Mouse (Mus musculus): ENCODE data around the gene Dag1. TPM values are rescaled to one million over a fixed set of nuclear protein-coding genes. Genes with fewer than 3 reads are reported as not detected.

Dag1 gene
- total RNA-seq (2023): 10 to 100 TPM; 32.0 to 33.0 TPM

DNA sequence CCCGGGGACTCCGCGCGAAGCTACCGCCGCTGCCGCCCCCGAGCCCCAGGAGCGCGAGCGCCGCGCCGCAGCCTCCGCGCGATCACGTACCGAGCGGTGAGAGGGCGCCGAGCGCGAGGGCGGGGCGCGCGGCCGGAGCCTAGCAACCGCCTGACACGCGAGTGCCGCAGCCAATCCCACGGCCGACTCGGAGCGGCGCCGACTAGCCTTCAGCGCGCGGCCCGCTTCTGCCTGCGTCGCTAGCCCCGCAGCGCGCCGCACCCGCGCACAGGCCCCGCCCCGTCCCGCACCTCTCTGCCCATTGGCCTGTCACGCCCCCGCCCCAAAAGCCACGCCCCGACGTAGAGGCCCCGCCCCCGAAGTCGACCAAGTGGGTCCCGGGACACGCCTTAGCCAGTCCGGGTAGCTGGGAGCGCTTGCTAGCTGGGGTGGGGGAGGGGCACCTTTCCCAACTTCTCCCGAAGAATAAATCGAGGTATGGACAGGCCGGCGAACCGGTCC lies at the start of gene Dag1:
Gene Dag1 (minus strand): TSS at position 269 of the 501 bp plus-strand sequence.

DNA sequence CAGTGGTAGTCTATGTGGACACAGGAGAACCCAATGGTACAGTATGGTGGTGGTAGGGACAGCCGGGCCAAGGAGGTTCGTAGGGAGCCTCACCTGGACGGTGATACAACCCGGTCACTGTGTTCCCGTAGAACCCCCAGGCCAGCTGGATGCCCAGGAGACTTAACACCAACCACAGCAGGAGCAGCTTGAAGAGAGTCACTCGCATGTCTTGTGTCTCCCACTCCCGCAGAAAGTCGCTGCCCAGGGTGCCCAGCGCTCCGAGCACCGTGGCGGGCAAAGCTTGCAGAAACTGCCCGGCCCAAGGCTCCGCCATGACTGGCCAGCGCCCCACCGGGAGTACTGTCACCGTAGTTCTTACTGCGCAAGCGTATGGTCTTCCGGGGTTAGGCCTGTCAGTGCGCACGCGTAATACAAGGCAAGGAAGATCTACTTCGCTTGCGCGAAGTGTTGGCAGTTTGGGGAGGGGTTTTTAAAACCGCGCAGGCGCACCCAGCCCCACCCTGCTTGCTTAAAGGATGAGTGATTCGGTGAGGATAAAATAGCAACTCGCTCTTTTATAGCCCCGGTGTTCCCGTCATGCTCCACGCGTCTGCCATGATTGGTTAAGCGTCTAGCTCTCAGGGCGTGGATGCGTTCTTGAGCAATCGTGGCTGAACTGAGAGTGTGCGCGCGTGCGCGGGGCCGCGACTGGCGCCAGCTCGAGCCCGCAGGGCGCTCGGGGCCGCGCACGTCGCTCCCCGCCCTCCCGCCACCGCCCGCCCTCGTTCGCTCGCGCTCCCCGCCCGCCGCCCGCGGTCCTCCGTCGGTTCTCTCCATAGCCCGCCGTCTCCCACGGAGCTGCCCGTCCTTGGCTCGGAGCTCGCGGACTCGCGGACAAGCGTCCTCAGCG lies 42.1 kb upstream of the Dag1 start, which contains the start of the genes Rhoa and Tcta:
Gene Rhoa (plus strand): TSS at position 501 of the 892 bp plus-strand sequence.
Gene Tcta (minus strand): TSS at position 532 of the 892 bp plus-strand sequence.

DNA sequence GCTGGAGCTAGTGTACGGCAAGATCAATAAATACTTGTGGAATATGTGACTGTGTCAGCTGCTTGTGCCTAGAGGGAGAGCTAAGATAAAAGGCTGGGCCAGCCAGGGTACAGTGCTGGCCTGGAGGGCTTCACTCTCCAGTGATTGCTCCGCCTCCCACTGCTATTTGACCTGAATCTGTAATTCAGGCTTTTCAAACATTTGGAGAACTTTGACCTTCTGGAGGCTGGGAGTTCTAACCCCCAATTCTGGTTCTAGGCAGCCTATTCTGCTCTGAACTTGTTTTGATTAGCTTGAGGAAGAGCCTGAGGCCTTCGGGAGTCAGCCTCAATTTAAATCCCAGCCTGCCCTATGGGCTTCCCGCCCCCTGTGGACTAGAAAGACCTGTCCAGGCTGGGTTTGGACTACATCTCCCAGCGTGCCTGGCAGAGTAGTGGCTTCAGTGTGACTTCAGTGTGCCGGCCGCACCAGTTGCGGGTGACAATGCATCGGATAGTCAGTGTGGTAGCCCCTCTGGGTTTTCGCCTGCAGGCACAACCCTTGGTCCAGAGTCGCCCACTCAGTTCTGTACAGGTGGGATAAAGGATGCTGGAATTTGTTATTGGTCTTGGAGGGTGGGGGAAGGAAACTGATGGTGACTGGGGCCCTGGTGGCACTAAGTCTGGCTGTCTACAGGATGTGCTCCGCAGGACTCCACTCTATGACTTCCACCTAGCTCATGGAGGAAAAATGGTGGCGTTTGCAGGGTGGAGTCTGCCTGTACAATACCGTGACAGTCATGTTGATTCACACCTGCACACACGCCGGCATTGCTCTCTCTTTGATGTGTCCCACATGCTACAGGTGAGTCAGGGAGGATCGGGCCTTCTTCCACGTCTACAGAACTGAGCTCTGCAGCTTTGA lies 32.9 kb upstream of the Dag1 start, which contains the start of gene Amt:
Gene Amt (plus strand): TSS at position 401 of the 903 bp plus-strand sequence.

DNA sequence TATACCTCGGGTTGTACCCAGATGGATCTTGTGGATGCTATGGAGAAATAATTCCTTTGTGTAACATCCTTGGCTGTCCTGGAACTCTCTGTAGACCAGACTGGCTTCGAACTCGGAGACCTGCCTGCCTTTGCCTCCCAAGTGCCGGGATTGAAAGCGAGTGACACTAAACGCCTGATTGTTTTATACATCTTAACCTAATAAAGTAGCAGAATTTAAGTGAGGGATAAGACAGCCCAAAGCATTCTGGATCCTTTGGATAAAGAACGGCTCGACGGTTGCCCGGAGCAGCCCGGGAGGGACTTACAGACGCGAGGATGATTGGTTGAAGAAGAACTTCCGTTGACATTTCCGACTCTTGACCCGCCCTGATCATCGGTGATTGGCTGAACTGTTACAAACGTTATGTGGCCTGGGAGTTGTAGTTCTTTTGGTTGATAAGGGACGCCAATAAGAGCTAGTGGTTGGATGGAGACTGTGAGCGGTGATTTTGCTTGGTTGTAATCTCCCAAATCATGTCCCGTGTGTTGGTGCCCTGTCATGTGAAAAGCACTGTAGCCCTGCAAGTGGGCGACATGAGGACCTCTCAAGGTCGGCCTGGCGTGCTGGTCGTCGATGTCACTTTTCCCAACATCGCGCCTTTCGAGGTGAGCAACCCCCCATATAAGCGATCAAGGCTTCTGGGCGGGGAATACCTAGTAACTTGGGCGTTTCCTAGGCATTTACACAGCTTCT lies 26.4 kb upstream of the Dag1 start, which contains the start of gene Nicn1:
Gene Nicn1 (plus strand): TSS at position 414 of the 735 bp plus-strand sequence.

DNA sequence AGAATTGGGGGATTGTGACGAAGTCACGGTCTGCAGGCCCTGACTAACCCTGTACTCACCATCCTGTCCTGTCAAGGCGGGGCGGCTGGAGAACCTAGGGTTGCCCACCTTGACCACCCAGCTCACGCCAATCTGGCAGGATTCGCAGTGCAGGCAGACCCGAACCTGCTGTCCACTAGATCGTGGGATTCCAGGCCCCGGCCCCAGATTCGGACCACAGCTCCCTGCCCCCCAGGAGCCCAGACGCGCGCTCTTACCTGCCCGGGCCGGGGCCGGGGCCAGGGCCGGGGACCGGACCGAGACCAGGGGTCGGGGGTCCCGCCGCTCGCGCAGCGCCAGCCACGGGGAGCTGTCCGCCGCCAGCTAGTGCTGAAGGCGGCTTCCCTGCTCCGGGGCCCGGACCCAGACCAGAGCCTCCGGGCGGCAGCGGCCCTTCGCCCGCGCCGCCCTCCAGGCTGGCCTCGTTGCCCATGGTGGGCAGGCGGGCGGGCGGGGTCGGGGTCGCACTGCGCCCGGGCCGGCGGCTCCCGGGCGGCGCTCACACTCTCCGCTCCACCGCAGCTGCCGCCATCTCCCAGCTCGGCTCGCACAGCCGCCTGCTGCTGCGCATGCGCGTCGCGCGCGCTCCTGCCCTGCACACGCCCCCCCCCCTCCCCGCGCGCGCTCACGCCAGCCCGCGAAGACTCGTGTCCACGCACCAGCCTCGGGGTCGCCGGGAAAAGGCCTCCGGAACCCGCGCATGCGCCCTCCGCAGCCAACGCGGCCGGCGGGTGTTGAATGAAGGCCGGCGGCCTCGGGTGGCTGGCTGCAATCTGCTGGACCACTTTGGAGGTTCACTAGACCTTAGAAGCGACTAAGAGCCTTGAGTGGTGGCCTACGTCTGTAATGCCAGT lies 73.7 kb downstream of the Dag1 start, which contains the start of gene Bsn:
Gene Bsn (minus strand): TSS at position 598 of the 893 bp plus-strand sequence.

Other genes starting within 250 kb of the Dag1 start
- 10 to 100 TPM; 18.2 to 19.6 TPM for gene Gmppb, start 214.7 kb downstream of the Dag1 start, total RNA-seq (2023)
- 1 to 10 TPM; 6.5 to 7.5 TPM for gene Amigo3, start 210.8 kb downstream of the Dag1 start, total RNA-seq (2023)
- under 1 TPM; 0.23 to 0.50 TPM for gene Mst1, start 183.5 kb downstream of the Dag1 start, total RNA-seq (2023)
- 100 to 1,000 TPM; 181 to 188 TPM for gene Rnf123, start 180.6 kb downstream of the Dag1 start, total RNA-seq (2023)
- 100 to 1,000 TPM; 105 to 120 TPM for gene Apeh, start 169.4 kb downstream of the Dag1 start, total RNA-seq (2023)
- 1 to 10 TPM in 1 of 2 experiments, under 1 TPM in 1; 0.59 to 1.2 TPM for gene Bsn, start 73.6 kb downstream of the Dag1 start, total RNA-seq (2023)
- 1 to 10 TPM; 2.9 to 3.2 TPM for gene Nicn1, start 26.5 kb upstream of the Dag1 start, total RNA-seq (2023)
- 1 to 10 TPM; 1.9 to 2.3 TPM for gene Amt, start 32.9 kb upstream of the Dag1 start, total RNA-seq (2023)
- gene Rhoa, start 42.2 kb upstream of the Dag1 start, total RNA-seq (2023): 100 to 1,000 TPM; 347 to 351 TPM
- 10 to 100 TPM; 10.4 to 11.9 TPM for gene Tcta, start 42.2 kb upstream of the Dag1 start, total RNA-seq (2023)
- 100 to 1,000 TPM; 212 to 222 TPM for gene Gpx1, start 74.9 kb upstream of the Dag1 start, total RNA-seq (2023)
- 100 to 1,000 TPM; 154 to 155 TPM for gene Usp4, start 83.9 kb upstream of the Dag1 start, total RNA-seq (2023)
- 10 to 100 TPM in 1 of 2 experiments, 1 to 10 TPM in 1; 7.6 to 10.3 TPM for gene 1700102P08Rik, start 128.8 kb upstream of the Dag1 start, total RNA-seq (2023)
- under 1 TPM in 1 of 2 experiments, not detected in 1; 0.18 TPM for gene Ccdc36, start 164.5 kb upstream of the Dag1 start, total RNA-seq (2023)
- not detected for gene BC048562, start 172.5 kb upstream of the Dag1 start, total RNA-seq (2023)
- 10 to 100 TPM; 37.6 to 40.0 TPM for gene Ccdc71, start 196.6 kb upstream of the Dag1 start, total RNA-seq (2023)
- gene Klhdc8b, start 197.6 kb upstream of the Dag1 start, total RNA-seq (2023): 1 to 10 TPM; 4.3 to 5.6 TPM
- gene Lamb2, start 215.8 kb upstream of the Dag1 start, total RNA-seq (2023): under 1 TPM in 1 of 2 experiments, not detected in 1; 0.30 TPM
- 100 to 1,000 TPM; 288 to 319 TPM for gene Usp19, start 226.6 kb upstream of the Dag1 start, total RNA-seq (2023)
- gene Qars, start 243.7 kb upstream of the Dag1 start, total RNA-seq (2023): 100 to 1,000 TPM; 207 to 272 TPM

All from T-cell, adult 66 days (primary cell).